Mouse (Mus musculus) urinary bladder, postnatal 10 days (tissue): Measurements from ENCODE around the gene Gja5.

ENCODE experiments used
- DNase-seq: peaks from one replicate; pipeline ENCODE4 v3.0.0; 2022; ENCODE audit warnings: low spot score

Gja5 gene

GRCm38 (mm10) chr3:96936241-96936640 is 31.7 kb downstream of the Gja5 start:
- DNase-seq, result no peak

- no peak for DNase-seq
These were observed 33.1 kb downstream of the Gja5 start for GRCm38 (mm10) chr3:96937606-96938005.

- peak; percentile 50 for DNase-seq
These were observed 34.2 kb downstream of the Gja5 start for GRCm38 (mm10) chr3:96938738-96939137.

GRCm38 (mm10) chr3:96942706-96943105 is 38.2 kb downstream of the Gja5 start:
- no peak for DNase-seq

GRCm38 (mm10) chr3:96953489-96954233 is 49.2 kb downstream of the Gja5 start:
- DNase-seq, result no peak

GRCm38 (mm10) chr3:96960597-96960996 is 56.1 kb downstream of the Gja5 start:
- no peak for DNase-seq

GRCm38 (mm10) chr3:96963088-96964034 is 58.9 kb downstream of the Gja5 start:
- DNase-seq, result no peak

GRCm38 (mm10) chr3:96970986-96971385 is 66.5 kb downstream of the Gja5 start:
- no peak for DNase-seq

- no peak for DNase-seq
These were observed 70.0 kb downstream of the Gja5 start for GRCm38 (mm10) chr3:96974467-96974866.

- DNase-seq, result no peak
These were observed 71.1 kb downstream of the Gja5 start for GRCm38 (mm10) chr3:96975628-96976027.

- no peak for DNase-seq
These were observed 73.0 kb downstream of the Gja5 start for GRCm38 (mm10) chr3:96977507-96977906.

GRCm38 (mm10) chr3:96978469-96978868 is 74.0 kb downstream of the Gja5 start:
- DNase-seq, result no peak

- no peak for DNase-seq
These were observed 74.5 kb downstream of the Gja5 start for GRCm38 (mm10) chr3:96979020-96979419.

GRCm38 (mm10) chr3:96981833-96982232 is 77.3 kb downstream of the Gja5 start:
- DNase-seq, result no peak

- no peak for DNase-seq
These were observed 78.2 kb downstream of the Gja5 start for GRCm38 (mm10) chr3:96982666-96983065.

- DNase-seq, result no peak
These were observed 88.0 kb downstream of the Gja5 start for GRCm38 (mm10) chr3:96992526-96992925.

- DNase-seq, result no peak
These were observed 93.3 kb downstream of the Gja5 start for GRCm38 (mm10) chr3:96997770-96998169.

- no peak for DNase-seq
These were observed 98.6 kb downstream of the Gja5 start for GRCm38 (mm10) chr3:97003111-97003510.

GRCm38 (mm10) chr3:97004509-97004908 is 100.0 kb downstream of the Gja5 start:
- DNase-seq, result no peak

- DNase-seq, result no peak
These were observed 102.5 kb downstream of the Gja5 start for GRCm38 (mm10) chr3:97007010-97007448.

GRCm38 (mm10) chr3:97025226-97025625 is 120.7 kb downstream of the Gja5 start:
- DNase-seq, result no peak

- DNase-seq, result no peak
These were observed 127.6 kb downstream of the Gja5 start for GRCm38 (mm10) chr3:97032053-97032496.

GRCm38 (mm10) chr3:97035558-97035957 is 131.1 kb downstream of the Gja5 start:
- no peak for DNase-seq
